Mouse (Mus musculus) hindbrain, embryonic 10.5 days (tissue): ENCODE results near the gene Crabp2. TPM values are rescaled to one million over a fixed set of nuclear protein-coding genes. Genes with fewer than 3 reads are reported as not detected.

Experiments
- DNase-seq: peaks from one replicate; pipeline ENCODE4 v3.0.0-alpha.2; 2017; ENCODE audit warnings: low spot score
- H3K27ac ChIP-seq: fragments of 300-500 bp; sonication (generic); 2 replicates; pipeline ENCODE4 v1.5.1; 2016; ENCODE audit warnings: mild to moderate bottlenecking, moderate library complexity
- H3K27me3 ChIP-seq: fragments of 300-500 bp; sonication (generic); 2 replicates; pipeline ENCODE4 v1.6.1; 2016; ENCODE audit warnings: mild to moderate bottlenecking; ENCODE audit not compliant: poor library complexity, insufficient read depth, severe bottlenecking
- H3K36me3 ChIP-seq: fragments of 300-500 bp; sonication (generic); 2 replicates; pipeline ENCODE4 v1.6.1; 2016; ENCODE audit warnings: mild to moderate bottlenecking, moderate library complexity
- H3K4me1 ChIP-seq: fragments of 300-500 bp; sonication (generic); replicated peaks from 2 replicates; pipeline ENCODE4 v1.6.1; 2016; ENCODE audit warnings: mild to moderate bottlenecking
- H3K4me3 ChIP-seq: fragments of 300-500 bp; sonication (generic); 2 replicates; pipeline ENCODE4 v1.5.1; 2016; ENCODE audit warnings: mild to moderate bottlenecking, moderate library complexity
- H3K9me3 ChIP-seq: fragments of 300-500 bp; sonication (generic); 2 replicates; pipeline ENCODE4 v1.6.1; 2016; ENCODE audit warnings: mild to moderate bottlenecking, moderate library complexity
- WGBS: fragments of 180-500 bp; shearing (Covaris S2); methylation state at CpG from one replicate; pipeline ENCODE4 v1.1.7; 2016; 5-methylcytosine and 5-hydroxymethylcytosine counted together
- polyA plus RNA-seq: library from polyadenylated mRNA; unstranded; fragments of >200 nt; fragmentation: Nextera tagmentation; extraction: Ambion mirVana; gene quantifications from 2 replicates; pipeline ENCODE4 v1.2.1, GENCODE M21; 2016

Crabp2 gene
- polyA plus RNA-seq, 1 experiment from 2014 or later = 1,072 TPM

DNA sequence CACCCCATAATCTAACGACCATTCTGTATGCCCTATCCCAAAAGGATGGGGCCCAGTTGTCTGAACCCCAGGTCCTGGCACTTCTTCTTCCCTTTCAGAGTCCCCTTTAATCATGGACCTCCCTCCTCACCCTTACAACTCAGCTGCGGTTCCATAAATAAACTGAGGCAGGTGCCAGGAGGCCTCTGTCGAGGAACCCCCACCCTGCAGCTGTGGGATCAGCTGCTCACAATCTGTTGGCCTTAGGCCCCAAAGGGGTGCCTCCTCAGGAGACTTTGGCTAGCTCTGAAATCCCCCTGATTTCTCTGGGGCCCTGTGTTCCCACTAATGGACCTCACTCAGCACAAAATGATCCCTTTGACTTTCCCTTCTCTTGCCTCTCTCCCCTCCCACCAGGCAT lies 35.6 kb downstream of the Crabp2 start:
- Histone ChIP-seq H3K9me3 (no peaks in the 10 kb centered on the region), H3K4me1 (peaks cover 98% of the 10 kb centered on the region), H3K36me3 (peaks cover 24% of the 10 kb centered on the region), H3K27me3 (peaks cover 10% of the 10 kb centered on the region), H3K4me3 (peak overlapping the region; percentile 38), H3K27ac (peak overlapping the region; percentile 94)
- WGBS = 52% methylated on average over 3 of the region's 3 CpGs
- DNase-seq = no peak

DNA sequence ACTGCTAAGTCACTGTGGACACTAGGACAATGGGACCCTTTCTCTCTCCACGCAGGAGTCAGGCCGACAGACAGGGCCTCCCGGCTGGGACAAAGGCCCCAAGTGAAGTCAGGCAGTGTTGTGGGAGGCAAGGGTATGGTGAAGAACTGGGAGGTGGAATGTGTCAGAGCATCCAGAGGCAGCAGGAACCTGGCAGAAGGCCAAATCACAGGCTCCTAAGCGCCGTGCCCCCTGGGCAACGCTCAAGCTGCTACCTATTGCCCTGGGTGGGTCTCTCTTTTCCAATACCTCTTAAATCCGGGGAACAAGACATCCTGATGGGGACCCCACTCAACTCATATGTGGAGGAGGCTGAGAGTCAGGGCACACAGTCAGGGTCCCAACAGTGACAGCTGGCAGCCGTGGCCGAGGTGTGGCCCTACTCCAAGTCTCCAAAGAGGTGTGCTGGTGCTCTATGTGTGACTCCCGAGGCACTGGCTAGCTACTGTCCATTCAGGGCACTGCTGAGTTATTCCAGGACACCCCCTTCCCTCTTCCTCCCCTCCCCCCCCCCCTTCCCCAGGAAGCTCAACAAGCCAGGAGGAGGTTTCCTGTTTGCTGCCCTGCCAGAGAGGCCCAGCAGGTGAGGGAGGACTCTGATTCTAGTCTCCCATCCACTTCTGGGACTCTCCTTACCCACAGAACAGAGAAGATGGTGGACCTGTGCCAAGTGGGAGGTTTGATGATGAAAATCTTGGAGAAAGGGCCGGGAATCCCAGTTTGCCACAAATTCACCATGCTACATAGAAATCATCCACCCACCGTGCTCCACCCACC lies 37.2 kb downstream of the Crabp2 start:
- H3K4me1 ChIP-seq = peaks cover 90% of the 10 kb centered on the region

DNA sequence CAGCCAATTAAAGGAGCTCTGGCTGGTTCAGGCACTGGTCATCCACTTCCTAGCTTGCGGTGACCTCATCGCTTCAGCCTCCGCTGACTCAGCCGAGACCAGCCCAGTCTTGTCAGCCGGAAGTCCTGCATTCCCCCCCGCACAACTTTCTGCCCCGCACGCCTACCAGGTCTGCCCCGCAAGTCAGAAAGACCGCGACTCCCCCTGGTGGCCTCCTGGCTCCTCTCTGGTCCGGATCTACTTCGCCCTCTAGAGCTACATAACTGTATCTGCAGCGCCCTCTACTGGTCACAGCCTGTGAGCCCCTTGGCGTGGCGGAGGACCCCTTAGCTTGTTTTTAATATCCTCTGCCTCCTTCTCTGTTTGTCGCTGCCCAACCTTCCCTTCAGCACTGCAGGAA lies 38.4 kb downstream of the Crabp2 start:
- peaks cover 38% of the 10 kb centered on the region for H3K27me3 ChIP-seq

More for the DNA sequence above, 37.2 kb downstream of the Crabp2 start:
- Histone ChIP-seq H3K27me3 (peaks cover 26% of the 10 kb centered on the region), H3K36me3 (peaks cover 7% of the 10 kb centered on the region), H3K4me3 (peak overlapping the region; percentile 51), H3K27ac (peak overlapping the region; percentile 94), H3K9me3 (no peaks in the 10 kb centered on the region)
- WGBS = 41% methylated on average over 12 of the region's 12 CpGs
- peak; percentile 54 for DNase-seq

DNA sequence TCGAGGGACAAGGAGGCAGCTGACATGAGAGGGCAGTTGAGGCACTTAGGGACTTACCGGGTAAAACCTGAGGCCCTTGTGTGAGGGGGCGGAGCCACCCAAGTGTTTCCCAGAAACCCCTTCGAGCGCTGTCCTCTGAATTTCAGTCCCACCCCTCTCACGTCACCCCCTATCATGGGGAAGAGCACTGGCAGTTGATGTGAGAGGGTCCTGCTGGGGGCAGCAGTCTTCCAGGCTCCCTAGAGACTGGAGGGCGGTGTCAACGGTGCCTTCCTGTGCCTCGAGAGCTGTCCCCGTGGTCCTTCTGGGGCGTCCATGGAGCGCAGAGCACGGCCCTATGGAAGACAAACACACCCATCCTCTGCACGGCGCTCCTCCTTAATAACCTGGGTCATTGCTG lies 39.2 kb downstream of the Crabp2 start:
- WGBS = under 1% methylated on average over 15 of the region's 15 CpGs
- Histone ChIP-seq H3K36me3 (no peaks in the 10 kb centered on the region), H3K4me3 (peak overlapping the region; percentile 51), H3K4me1 (peaks cover 81% of the 10 kb centered on the region), H3K27me3 (peaks cover 46% of the 10 kb centered on the region), H3K27ac (peak overlapping the region; percentile 94), H3K9me3 (no peaks in the 10 kb centered on the region)
- peak; percentile 74 for DNase-seq

More for the DNA sequence above, 38.4 kb downstream of the Crabp2 start:
- no peaks in the 10 kb centered on the region for H3K9me3 ChIP-seq
- WGBS = under 1% methylated on average over 17 of the region's 17 CpGs
- peak; percentile 99 for DNase-seq
- peak overlapping the region; percentile 51 for H3K4me3 ChIP-seq
- H3K4me1 ChIP-seq = peaks cover 82% of the 10 kb centered on the region
- no peaks in the 10 kb centered on the region for H3K36me3 ChIP-seq
- H3K27ac ChIP-seq = peak overlapping the region; percentile 94

DNA sequence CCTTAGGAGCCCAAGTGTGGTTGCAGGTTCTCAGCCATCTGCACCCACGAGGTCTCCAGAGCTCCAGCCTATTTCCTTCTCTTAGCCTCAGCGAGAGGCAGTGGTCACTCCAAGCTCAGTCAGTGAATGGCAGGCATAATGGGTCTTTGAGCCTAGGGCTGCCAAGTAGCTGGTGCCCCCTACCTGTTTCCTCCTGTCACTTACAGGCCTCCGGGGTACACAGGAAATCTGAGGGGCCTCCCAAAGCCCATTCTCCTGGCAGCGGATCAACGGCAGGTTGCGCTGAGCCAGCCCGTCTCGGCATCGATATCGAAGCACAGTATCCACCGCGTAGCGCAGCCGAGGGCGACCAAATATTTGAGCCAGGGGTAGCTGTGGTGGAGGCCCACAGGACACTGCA lies 39.6 kb downstream of the Crabp2 start:
- Histone ChIP-seq H3K36me3 (no peaks in the 10 kb centered on the region), H3K27me3 (peaks cover 50% of the 10 kb centered on the region), H3K9me3 (no peaks in the 10 kb centered on the region), H3K4me1 (peaks cover 81% of the 10 kb centered on the region), H3K4me3 (peak overlapping the region; percentile 51), H3K27ac (peak overlapping the region; percentile 94)
- DNase-seq = no peak
- WGBS = 11% methylated on average over 15 of the region's 15 CpGs

DNA sequence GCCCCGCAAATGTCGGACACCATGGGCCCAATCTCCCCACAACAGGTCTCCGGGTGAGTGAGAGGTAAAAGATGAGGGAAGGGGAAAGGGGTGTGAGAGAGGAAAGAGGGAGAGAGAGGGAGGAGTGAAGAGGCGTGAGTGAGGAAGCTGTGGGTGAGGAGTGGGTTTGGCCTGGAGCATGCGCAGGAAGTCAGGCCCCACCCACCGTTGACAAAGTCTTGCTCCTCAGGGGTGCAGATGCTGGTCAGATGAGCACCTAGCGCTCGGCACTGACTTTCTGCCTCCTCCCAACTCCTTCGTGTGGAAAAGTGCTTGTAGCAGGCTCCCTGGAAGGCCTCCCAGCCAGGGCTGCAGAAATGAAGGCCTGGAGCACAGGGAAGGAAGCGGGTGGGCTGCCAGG lies 41.5 kb downstream of the Crabp2 start:
- DNase-seq = no peak
- Histone ChIP-seq H3K36me3 (no peaks in the 10 kb centered on the region), H3K9me3 (no peaks in the 10 kb centered on the region), H3K4me3 (no peak overlapping the region), H3K27ac (0 out of 2 replicates have a peak overlapping the region, but pooled peaks have one; percentile 1), H3K27me3 (peaks cover 69% of the 10 kb centered on the region), H3K4me1 (peaks cover 68% of the 10 kb centered on the region)
- WGBS = 26% methylated on average over 10 of the region's 10 CpGs

DNA sequence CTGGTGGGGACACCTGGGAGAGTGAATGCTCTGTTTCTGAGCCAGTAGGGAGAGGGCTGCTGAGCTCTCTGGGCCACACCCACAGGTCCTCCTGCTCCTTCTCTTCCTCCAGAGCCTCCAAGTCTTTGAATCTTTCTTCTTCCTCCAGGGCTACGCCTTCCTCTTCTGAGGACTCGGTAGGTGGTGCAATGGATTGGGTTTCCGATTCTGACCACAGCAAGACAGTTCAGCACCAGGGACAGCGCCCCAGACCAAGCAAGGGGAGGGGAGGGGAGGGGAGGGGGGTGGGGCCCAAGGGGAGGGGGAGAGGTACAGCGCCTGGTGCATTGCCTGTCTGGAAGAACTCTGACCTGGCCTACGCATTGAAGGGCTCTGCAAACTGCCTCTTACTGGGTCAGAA lies 45.0 kb downstream of the Crabp2 start:
- DNase-seq = peak; percentile 75
- Histone ChIP-seq H3K4me1 (peaks cover 60% of the 10 kb centered on the region), H3K4me3 (no peak overlapping the region), H3K27ac (no peak overlapping the region), H3K27me3 (peaks cover 100% of the 10 kb centered on the region), H3K9me3 (no peaks in the 10 kb centered on the region), H3K36me3 (no peaks in the 10 kb centered on the region)
- 3% methylated on average over 6 of the region's 6 CpGs for WGBS

DNA sequence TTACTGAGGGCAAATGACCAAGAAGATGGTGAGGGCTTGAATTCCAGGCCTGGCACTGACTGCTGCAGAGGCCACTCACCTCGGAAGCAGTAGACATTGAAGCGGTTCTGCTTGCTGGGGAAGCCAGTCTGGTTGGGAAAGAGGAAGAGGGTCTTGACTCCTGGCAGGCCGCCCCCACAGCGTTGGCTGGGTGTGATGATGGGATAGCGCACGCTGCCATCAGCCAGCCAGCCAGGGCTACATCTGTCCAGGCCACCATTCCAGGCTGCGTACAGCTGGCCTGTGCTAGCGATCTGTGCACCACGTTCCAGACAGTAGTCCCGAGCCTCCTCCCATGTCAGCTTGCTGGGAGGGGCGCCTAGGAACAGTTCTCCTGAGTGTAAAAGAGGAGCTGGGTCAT lies 46.9 kb downstream of the Crabp2 start:
- no peak overlapping the region for H3K4me3 ChIP-seq
- H3K36me3 ChIP-seq = no peaks in the 10 kb centered on the region
- no peaks in the 10 kb centered on the region for H3K9me3 ChIP-seq
- no peak for DNase-seq
- H3K27ac ChIP-seq = no peak overlapping the region
- WGBS = 28% methylated on average over 11 of the region's 11 CpGs
- peaks cover 100% of the 10 kb centered on the region for H3K27me3 ChIP-seq
- H3K4me1 ChIP-seq = peaks cover 65% of the 10 kb centered on the region

DNA sequence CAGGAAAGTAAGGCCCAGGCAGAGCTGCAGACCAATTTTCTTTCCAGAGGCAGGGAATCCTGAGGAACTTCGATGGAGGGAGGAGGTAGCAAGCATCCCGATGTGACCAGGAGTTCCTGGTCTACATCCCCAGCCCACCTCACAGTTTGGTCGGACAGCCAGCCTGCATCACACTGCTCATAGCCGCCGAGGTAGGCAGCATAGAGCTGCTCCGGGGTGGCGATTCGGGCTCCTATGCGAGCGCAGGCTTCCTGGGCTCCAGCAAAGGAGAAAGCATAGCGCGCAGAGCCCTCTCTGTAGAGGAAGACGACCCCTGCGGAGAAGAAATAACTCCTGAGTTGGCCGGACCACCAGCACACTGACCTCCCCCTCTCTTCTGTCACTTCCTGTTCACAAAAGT lies 47.9 kb downstream of the Crabp2 start:
- no peak for DNase-seq
- no peak overlapping the region for H3K27ac ChIP-seq
- peak overlapping the region; percentile 57 for H3K4me3 ChIP-seq
- H3K4me1 ChIP-seq = peaks cover 71% of the 10 kb centered on the region
- peaks cover 100% of the 10 kb centered on the region for H3K27me3 ChIP-seq
- no peaks in the 10 kb centered on the region for H3K36me3 ChIP-seq
- H3K9me3 ChIP-seq = no peaks in the 10 kb centered on the region
- WGBS = under 1% methylated on average over 15 of the region's 15 CpGs

DNA sequence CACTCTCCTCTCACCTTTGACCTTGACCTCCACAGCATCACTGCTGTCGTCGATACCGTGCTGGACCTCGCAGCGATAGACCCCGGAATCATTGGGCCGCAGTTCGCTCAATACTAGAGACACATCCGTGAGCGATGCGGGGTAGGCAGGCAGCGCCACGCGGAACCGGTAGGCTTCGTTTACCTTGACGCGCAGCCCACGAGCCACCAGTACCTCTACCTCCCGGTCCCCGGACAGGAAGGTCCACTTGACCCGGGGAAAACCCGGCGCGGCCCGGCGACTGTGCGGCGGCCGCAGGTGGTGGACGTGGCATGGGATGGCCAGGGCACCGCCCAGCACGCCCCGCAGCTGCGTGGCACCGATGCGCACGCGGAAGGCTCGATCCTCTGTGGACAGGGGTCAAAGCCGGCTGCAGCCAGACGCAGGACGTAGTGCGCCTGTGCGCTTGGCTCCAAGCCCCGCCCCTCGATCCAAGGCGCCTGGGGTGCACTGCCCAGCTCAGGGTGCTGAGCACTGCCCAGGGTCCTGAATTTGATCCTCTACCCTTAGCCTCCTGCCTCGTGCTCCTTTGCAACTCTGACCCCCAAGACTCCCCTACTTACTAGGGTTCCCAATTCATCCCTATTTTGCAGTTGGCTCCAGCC lies 48.6 kb downstream of the Crabp2 start:
- peak; percentile 55 for DNase-seq
- WGBS = under 1% methylated on average over 49 of the region's 49 CpGs
- H3K27me3 ChIP-seq = peaks cover 100% of the 10 kb centered on the region
- no peaks in the 10 kb centered on the region for H3K36me3 ChIP-seq
- H3K4me1 ChIP-seq = peaks cover 77% of the 10 kb centered on the region
- H3K27ac ChIP-seq = peak overlapping the region; percentile 50; the same call in 1 of the 2 replicates
- H3K4me3 ChIP-seq = peak overlapping the region; percentile 57
- H3K9me3 ChIP-seq = no peaks in the 10 kb centered on the region

DNA sequence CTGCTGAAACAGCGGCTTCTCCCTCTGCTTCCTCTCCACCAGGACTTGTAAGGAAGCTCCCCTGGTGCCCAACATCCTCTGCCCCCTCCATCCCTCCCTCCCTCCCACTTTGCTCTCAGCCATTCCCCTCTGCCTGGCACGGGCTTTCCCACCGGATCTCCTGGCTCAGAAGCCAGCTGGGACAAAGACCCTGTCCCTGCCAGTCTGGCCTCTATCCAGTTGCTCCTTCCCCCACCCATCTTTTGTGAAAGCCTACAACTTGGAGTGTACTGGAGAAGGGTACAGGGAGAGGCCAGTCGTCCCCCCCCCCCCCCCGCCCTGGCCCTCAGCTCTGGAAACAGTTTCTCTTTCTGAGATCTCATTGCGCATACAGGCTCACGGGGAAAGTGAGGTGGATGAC lies 50.3 kb downstream of the Crabp2 start:
- WGBS = 2% methylated on average over 7 of the region's 7 CpGs
- Histone ChIP-seq H3K36me3 (no peaks in the 10 kb centered on the region), H3K27me3 (peaks cover 100% of the 10 kb centered on the region), H3K9me3 (no peaks in the 10 kb centered on the region), H3K4me3 (no peak overlapping the region), H3K4me1 (peaks cover 69% of the 10 kb centered on the region), H3K27ac (no peak overlapping the region)
- no peak for DNase-seq

DNA sequence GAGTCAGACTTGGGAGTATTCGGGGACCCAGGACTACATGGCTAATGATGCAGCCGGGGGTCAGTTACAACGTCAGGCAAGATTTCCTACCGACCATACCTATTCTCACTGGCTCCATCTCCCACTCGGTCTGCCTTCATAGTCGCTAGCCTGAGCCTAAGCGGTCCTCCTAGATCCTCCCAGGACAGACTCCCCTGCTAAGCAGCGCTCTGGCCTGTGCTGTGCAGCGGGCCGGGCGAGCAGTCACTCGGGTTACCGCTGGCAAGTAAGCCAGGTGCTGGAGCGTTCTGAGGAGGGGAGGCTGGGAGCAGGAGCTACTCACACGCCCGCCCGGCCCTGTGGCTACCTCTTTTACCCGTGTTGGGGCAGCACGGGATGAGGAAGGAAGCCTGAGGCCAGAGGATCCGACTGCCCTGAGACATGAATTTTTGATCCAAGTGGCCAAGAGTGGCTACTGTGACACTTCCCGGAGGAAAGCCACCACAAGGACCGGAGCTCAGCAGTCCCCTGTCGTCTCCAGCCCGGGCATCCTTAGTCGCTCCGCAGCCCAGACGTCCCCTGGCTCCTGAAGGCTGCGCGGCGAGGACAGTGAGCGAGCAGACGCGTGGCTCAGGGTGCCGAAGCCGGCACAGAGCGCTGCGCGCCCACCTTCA lies 50.9 kb downstream of the Crabp2 start:
- Histone ChIP-seq H3K27me3 (peaks cover 99% of the 10 kb centered on the region), H3K36me3 (no peaks in the 10 kb centered on the region), H3K4me3 (peak overlapping the region; percentile 57), H3K9me3 (no peaks in the 10 kb centered on the region), H3K4me1 (peaks cover 69% of the 10 kb centered on the region), H3K27ac (no peak overlapping the region)
- DNase-seq = peak; percentile 34
- WGBS = under 1% methylated on average over 38 of the region's 38 CpGs

DNA sequence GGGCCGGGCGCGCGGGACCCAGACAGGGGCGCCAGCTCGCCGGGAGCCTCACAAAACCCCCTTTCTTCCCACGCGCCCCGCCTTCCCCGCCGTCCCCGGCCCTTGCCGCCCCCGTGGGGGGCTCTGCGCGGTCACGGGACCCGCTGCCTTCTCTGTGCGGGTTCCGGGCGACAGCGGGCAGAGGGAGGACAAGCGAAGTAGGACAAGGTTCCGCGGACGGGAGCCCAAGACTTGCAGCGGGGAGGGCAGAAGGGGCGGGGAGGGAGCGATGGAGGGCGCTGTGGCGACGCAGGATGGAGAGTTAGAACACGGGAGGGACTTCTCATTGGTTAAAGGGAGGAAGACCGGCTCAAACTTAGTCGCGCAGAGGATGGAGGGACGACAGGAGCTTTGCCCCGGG lies 51.7 kb downstream of the Crabp2 start, which contains the start of gene Bcan:
Bcan (minus strand) TSS at position 50 of the 400 bp plus-strand sequence.
- Histone ChIP-seq H3K36me3 (no peaks in the 10 kb centered on the region), H3K27ac (no peak within 1 kb of the TSS), H3K4me1 (peaks cover 66% of the 10 kb centered on the region), H3K9me3 (no peaks in the 10 kb centered on the region), H3K4me3 (peak within 1 kb of the TSS; percentile 57), H3K27me3 (peaks cover 96% of the 10 kb centered on the region)
- WGBS = under 1% methylated on average over 39 of the region's 39 CpGs
- DNase-seq = peak; percentile 52
